Mouse (Mus musculus) hindbrain, embryonic 16.5 days (tissue): ENCODE results near the gene Capg. TPM values are rescaled to one million over a fixed set of nuclear protein-coding genes. Genes with fewer than 3 reads are reported as not detected.

Experiments
- ATAC-seq: fragments of 200-750 bp; cut with Nextera tagmentation; 2 replicates; pipeline ENCODE4 v1.8.0; 2017; ENCODE audit warnings: moderate TSS enrichment, moderate library complexity
- H3K27ac ChIP-seq: fragments of 300-500 bp; sonication (generic); 2 replicates; pipeline ENCODE4 v1.5.1; 2014; ENCODE audit warnings: low read depth, mild to moderate bottlenecking, control low read depth, low read length, moderate library complexity
- H3K27me3 ChIP-seq: fragments of 300-500 bp; sonication (generic); replicated peaks from 2 replicates; pipeline ENCODE4 v1.6.1; 2014; ENCODE audit warnings: low read length; ENCODE audit not compliant: control insufficient read depth, insufficient read depth
- H3K36me3 ChIP-seq: fragments of 300-500 bp; sonication (generic); 2 replicates; pipeline ENCODE4 v1.6.1; 2014; ENCODE audit warnings: mild to moderate bottlenecking, low read length, moderate library complexity, mixed read lengths; ENCODE audit not compliant: control insufficient read depth, insufficient read depth
- H3K4me1 ChIP-seq: fragments of 300-500 bp; sonication (generic); 2 replicates; pipeline ENCODE4 v1.6.1; 2014; ENCODE audit warnings: low read depth, low read length; ENCODE audit not compliant: control insufficient read depth, insufficient read depth
- H3K4me2 ChIP-seq: fragments of 300-500 bp; sonication (generic); 2 replicates; pipeline ENCODE4 v1.6.1; 2014; ENCODE audit warnings: mild to moderate bottlenecking, low read length, control low read depth, moderate library complexity
- H3K4me3 ChIP-seq: fragments of 300-500 bp; sonication (generic); 2 replicates; pipeline ENCODE4 v1.5.1; 2014; ENCODE audit warnings: mild to moderate bottlenecking, low read length, control low read depth, moderate library complexity
- H3K9ac ChIP-seq: fragments of 300-500 bp; sonication (generic); 2 replicates; pipeline ENCODE4 v1.6.1; 2014; ENCODE audit warnings: low read depth, mild to moderate bottlenecking, control low read depth, low read length, moderate library complexity
- H3K9me3 ChIP-seq: fragments of 300-500 bp; sonication (generic); 2 replicates; pipeline ENCODE4 v1.6.1; 2014; ENCODE audit warnings: mild to moderate bottlenecking, low read length, moderate library complexity; ENCODE audit not compliant: control insufficient read depth
- WGBS: fragments of 180-500 bp; shearing (Covaris S2); extraction: QIAGEN DNeasy Blood & Tissue Kit; methylation state at CpG from one replicate; pipeline ENCODE4 v1.1.7; 2014; 5-methylcytosine and 5-hydroxymethylcytosine counted together
- polyA plus RNA-seq: library from polyadenylated mRNA; unstranded; fragments of >200 nt; fragmentation: Nextera tagmentation; extraction: Ambion mirVana; gene quantifications from 2 replicates; pipeline ENCODE4 v1.2.1, GENCODE M21; 2015

The Capg gene
- polyA plus RNA-seq, 1 experiment from 2014 or later = 10.2 TPM

DNA sequence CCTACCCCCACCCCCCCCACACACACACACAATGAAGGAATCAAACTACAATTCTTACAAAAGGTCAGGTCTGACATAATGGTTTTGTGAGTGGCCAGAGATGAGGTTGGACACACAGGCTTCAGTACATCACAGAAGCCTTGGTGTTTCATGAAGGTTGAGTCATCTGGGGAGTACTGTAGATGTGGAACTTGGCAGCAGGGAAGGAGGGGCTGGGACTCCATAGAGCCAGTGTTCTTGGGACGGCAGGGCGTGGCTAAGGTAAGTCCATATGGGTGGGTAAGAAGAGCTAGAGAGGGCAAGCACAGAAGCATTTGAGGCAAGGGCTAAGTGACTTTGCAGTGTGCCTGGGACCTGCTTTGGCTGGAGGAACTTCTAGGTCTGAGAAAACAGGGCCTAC lies 59.9 kb downstream of the Capg start:
- Histone ChIP-seq H3K27me3 (no peaks in the 10 kb centered on the region), H3K27ac (no peak overlapping the region), H3K9ac (no peak overlapping the region), H3K36me3 (peaks cover 20% of the 10 kb centered on the region), H3K9me3 (no peaks in the 10 kb centered on the region), H3K4me1 (peaks cover 1% of the 10 kb centered on the region), H3K4me2 (no peak overlapping the region), H3K4me3 (no peak overlapping the region)
- WGBS = 90% methylated on average over 2 of the region's 2 CpGs
- ATAC-seq = no peak

DNA sequence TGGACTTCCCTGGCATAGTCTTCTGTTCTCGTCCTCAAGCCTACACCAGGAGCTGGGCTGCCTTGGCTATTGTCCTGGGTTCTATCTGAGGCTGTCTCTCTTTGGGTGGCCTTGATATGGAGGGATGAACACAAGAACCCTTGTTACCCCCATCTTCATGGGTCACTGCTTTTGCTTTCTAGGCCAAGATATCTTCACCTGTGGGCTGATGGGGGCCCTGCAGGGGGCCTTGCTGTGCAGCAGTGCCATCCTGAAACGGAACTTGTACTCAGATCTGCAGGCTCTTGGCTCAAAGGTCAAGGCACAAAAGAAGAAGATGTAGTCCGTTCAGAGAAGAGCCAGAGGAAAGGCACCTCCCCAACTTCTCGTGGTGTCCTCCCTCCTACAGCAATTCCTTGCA lies 62.9 kb downstream of the Capg start:
- no peaks in the 10 kb centered on the region for H3K27me3 ChIP-seq
- 78% methylated on average over 4 of the region's 4 CpGs for WGBS
- H3K4me1 ChIP-seq = no peaks in the 10 kb centered on the region
- H3K9me3 ChIP-seq = no peaks in the 10 kb centered on the region
- peaks cover 33% of the 10 kb centered on the region for H3K36me3 ChIP-seq
- no peak overlapping the region for H3K9ac ChIP-seq
- H3K4me2 ChIP-seq = no peak overlapping the region
- ATAC-seq = no peak
- H3K27ac ChIP-seq = no peak overlapping the region
- no peak overlapping the region for H3K4me3 ChIP-seq

DNA sequence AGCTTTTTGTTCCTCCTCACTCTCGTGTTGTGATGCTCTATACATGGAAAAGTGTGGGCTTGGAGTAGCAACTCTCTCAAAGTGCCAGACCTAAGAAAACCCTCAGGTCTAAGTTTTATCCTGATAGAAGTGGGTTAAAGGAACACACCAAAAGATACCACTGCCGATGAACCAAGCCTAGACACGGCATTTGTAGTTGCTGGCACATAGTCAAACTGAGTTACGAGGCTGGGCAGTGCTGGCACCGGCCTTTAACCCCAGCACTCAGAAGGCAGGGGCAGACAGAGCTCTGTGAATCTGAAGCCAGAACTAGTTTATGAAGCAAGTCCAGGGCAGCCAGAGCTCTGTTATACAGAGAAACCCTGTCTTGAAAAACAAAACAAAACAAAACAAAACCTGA lies 63.5 kb downstream of the Capg start:
- WGBS = 90% methylated on average over 5 of the region's 5 CpGs
- Histone ChIP-seq H3K4me3 (no peak overlapping the region), H3K27ac (no peak overlapping the region), H3K4me2 (no peak overlapping the region), H3K4me1 (no peaks in the 10 kb centered on the region), H3K9me3 (no peaks in the 10 kb centered on the region), H3K36me3 (peaks cover 33% of the 10 kb centered on the region), H3K9ac (no peak overlapping the region), H3K27me3 (no peaks in the 10 kb centered on the region)
- no peak for ATAC-seq

DNA sequence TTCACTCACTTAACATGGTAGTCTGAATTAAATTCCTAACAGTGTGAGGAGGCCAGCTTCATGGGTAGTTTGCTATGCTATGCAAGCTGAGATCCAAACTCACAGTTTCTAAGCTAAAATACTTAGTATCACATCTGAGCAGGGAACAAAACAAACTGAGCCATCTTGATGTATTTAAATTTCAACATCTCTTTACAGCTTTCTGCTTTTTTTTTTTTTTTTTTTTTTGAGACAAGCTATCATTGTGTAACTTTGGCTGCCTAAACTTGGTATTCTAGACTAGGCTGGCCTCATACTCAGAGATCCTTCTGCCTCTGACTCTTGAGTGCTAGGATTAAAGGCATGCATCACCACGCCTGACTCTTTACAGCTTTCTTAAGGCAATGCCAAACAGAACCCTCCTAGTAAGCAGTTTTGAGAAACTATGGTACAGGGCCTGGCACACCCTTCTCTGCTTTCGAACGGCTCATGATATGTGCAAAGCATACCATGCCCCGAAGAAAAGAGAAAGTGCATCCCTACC lies 64.5 kb downstream of the Capg start:
- Histone ChIP-seq H3K36me3 (peaks cover 33% of the 10 kb centered on the region), H3K27ac (no peak overlapping the region), H3K9me3 (no peaks in the 10 kb centered on the region), H3K4me3 (no peak overlapping the region), H3K9ac (no peak overlapping the region), H3K4me1 (peaks cover under 1% of the 10 kb centered on the region; the same call in 1 of the 2 replicates), H3K27me3 (no peaks in the 10 kb centered on the region), H3K4me2 (no peak overlapping the region)
- ATAC-seq = no peak
- 92% methylated on average over 4 of the region's 4 CpGs for WGBS

DNA sequence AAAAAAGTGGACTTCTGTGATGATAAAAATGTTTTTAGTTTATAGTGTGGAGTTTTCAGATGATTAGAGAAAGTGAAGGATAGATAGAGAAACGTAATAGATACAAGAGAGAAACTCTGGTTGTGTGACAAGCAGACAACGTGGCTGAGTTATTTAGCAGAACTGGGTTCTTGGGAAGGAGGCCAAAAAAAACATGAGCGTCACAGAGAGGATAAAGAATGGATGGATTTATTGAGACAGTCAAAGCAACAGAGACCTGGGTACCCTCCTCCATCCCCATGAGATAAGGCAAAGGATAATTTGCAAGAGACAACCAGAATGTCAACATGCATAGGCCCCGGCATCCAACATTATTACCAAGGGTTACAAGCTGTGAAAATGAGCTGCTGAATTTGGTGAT lies 66.1 kb downstream of the Capg start:
- Histone ChIP-seq H3K4me1 (peaks cover 15% of the 10 kb centered on the region), H3K27ac (no peak overlapping the region), H3K4me3 (no peak overlapping the region), H3K27me3 (no peaks in the 10 kb centered on the region), H3K9ac (no peak overlapping the region), H3K4me2 (no peak overlapping the region), H3K9me3 (no peaks in the 10 kb centered on the region), H3K36me3 (peaks cover 33% of the 10 kb centered on the region)
- no peak for ATAC-seq
- 79% methylated on average over 4 of the region's 4 CpGs for WGBS

Other genes with a start within 250 kb of the Capg start
- 0.61 and 0.70 TPM in 2 replicates for gene Sftpb, start 239.8 kb upstream of the Capg start, polyA plus RNA-seq
- 34.2 and 40.3 TPM in 2 replicates for gene Usp39, start 199.2 kb upstream of the Capg start, polyA plus RNA-seq
- gene 0610030E20Rik, start 197.1 kb upstream of the Capg start, polyA plus RNA-seq = 16.9 and 17.3 TPM in 2 replicates
- 22.1 and 22.9 TPM in 2 replicates for gene Tmem150a, start 188.9 kb upstream of the Capg start, polyA plus RNA-seq
- gene Rnf181, start 177.4 kb upstream of the Capg start, polyA plus RNA-seq = 127 and 137 TPM in 2 replicates
- 16.2 and 20.1 TPM in 2 replicates for gene Vamp5, start 163.9 kb upstream of the Capg start, polyA plus RNA-seq
- gene Vamp8, start 153.7 kb upstream of the Capg start, polyA plus RNA-seq = 28.5 and 29.4 TPM in 2 replicates
- 15.8 and 18.5 TPM in 2 replicates for gene Ggcx, start 130.1 kb upstream of the Capg start, polyA plus RNA-seq
- 300 and 327 TPM in 2 replicates for gene Mat2a, start 104.8 kb upstream of the Capg start, polyA plus RNA-seq
- 0.29 and 0.36 TPM in 2 replicates for gene Sh2d6, start 22.7 kb upstream of the Capg start, polyA plus RNA-seq
- 17.3 and 18.7 TPM in 2 replicates for gene Elmod3, start 54.0 kb downstream of the Capg start, polyA plus RNA-seq
- gene Retsat, start 54.1 kb downstream of the Capg start, polyA plus RNA-seq = 7.0 and 8.4 TPM in 2 replicates
- gene Tgoln1, start 72.6 kb downstream of the Capg start, polyA plus RNA-seq = 35.6 and 38.9 TPM in 2 replicates
- gene Tcf7l1, start 244.9 kb downstream of the Capg start, polyA plus RNA-seq = 6.3 and 8.1 TPM in 2 replicates